Mouse (Mus musculus) kidney, embryonic 15.5 days (tissue): ENCODE measurements around the gene Pfn3. TPM values are rescaled to one million over a fixed set of nuclear protein-coding genes. Genes with fewer than 3 reads are reported as not detected.

Source experiments
- ATAC-seq: fragments of 200-750 bp; cut with Nextera tagmentation; replicated peaks from 2 replicates; pipeline ENCODE4 v1.8.0; 2017; ENCODE audit warnings: moderate TSS enrichment; ENCODE audit not compliant: low FRiP score
- H3K27ac ChIP-seq: fragments of 300-500 bp; sonication (generic); 2 replicates; pipeline ENCODE4 v1.5.1; 2015; ENCODE audit warnings: mild to moderate bottlenecking, inconsistent platforms
- H3K27me3 ChIP-seq: fragments of 300-500 bp; sonication (generic); 2 replicates; pipeline ENCODE4 v1.6.1; 2015; ENCODE audit warnings: inconsistent platforms
- H3K36me3 ChIP-seq: fragments of 300-500 bp; sonication (generic); 2 replicates; pipeline ENCODE4 v1.6.1; 2015; ENCODE audit warnings: inconsistent platforms
- H3K4me1 ChIP-seq: fragments of 300-500 bp; sonication (generic); 2 replicates; pipeline ENCODE4 v1.6.1; 2015; ENCODE audit warnings: inconsistent platforms
- H3K4me2 ChIP-seq: fragments of 300-500 bp; sonication (generic); 2 replicates; pipeline ENCODE4 v1.6.1; 2015; ENCODE audit warnings: moderate library complexity, mild to moderate bottlenecking, inconsistent platforms
- H3K4me3 ChIP-seq: fragments of 300-500 bp; sonication (generic); replicated peaks from 2 replicates; pipeline ENCODE4 v1.5.1; 2015; ENCODE audit warnings: mild to moderate bottlenecking, inconsistent platforms
- H3K9ac ChIP-seq: fragments of 300-500 bp; sonication (generic); 2 replicates; pipeline ENCODE4 v1.6.1; 2015; ENCODE audit warnings: mild to moderate bottlenecking, inconsistent platforms
- H3K9me3 ChIP-seq: fragments of 300-500 bp; sonication (generic); replicated peaks from 2 replicates; pipeline ENCODE4 v1.6.1; 2016; ENCODE audit warnings: inconsistent platforms
- WGBS: fragments of 180-500 bp; shearing (Covaris S2); methylation state at CpG from one replicate; pipeline ENCODE4 v1.1.7; 2015; ENCODE audit warnings: mixed read lengths; 5-methylcytosine and 5-hydroxymethylcytosine counted together
- microRNA-seq: library from miRNA; unstranded; fragments of <30 nt; microRNA quantifications from one replicate; pipeline ENCODE4, GENCODE M21; 2016
- polyA plus RNA-seq: library from polyadenylated mRNA; unstranded; fragments of >200 nt; fragmentation: Nextera tagmentation; extraction: Ambion mirVana; gene quantifications from 2 replicates; pipeline ENCODE4 v1.2.1, GENCODE M21; 2015

Gene Pfn3
- polyA plus RNA-seq, 1 experiment from 2014 or later: not detected

- no peak overlapping the region for H3K9ac ChIP-seq
- H3K27me3 ChIP-seq: peaks cover 63% of the 10 kb centered on the region
- ATAC-seq: no peak
- no peak overlapping the region for H3K4me2 ChIP-seq
- H3K4me3 ChIP-seq: no peak overlapping the region
- WGBS: 73% methylated on average over 2 of the region's 2 CpGs
- H3K4me1 ChIP-seq: peaks cover 15% of the 10 kb centered on the region
- H3K27ac ChIP-seq: no peak overlapping the region
- H3K9me3 ChIP-seq: no peaks in the 10 kb centered on the region
- no peaks in the 10 kb centered on the region for H3K36me3 ChIP-seq
These were observed 39.2 kb downstream of the Pfn3 start for GRCm38 (mm10) chr13:55375877-55376276.

- Histone ChIP-seq H3K9me3 (no peaks in the 10 kb centered on the region), H3K4me2 (no peak overlapping the region), H3K27ac (no peak overlapping the region), H3K36me3 (no peaks in the 10 kb centered on the region), H3K4me1 (peaks cover 17% of the 10 kb centered on the region), H3K27me3 (peaks cover 48% of the 10 kb centered on the region), H3K9ac (no peak overlapping the region), H3K4me3 (no peak overlapping the region)
- no peak for ATAC-seq
- WGBS: 57% methylated on average over 6 of the region's 6 CpGs
These were observed 40.7 kb downstream of the Pfn3 start for GRCm38 (mm10) chr13:55374206-55374924.

- no peak for ATAC-seq
- Histone ChIP-seq H3K9me3 (no peaks in the 10 kb centered on the region), H3K9ac (no peak overlapping the region), H3K4me3 (no peak overlapping the region), H3K27ac (no peak overlapping the region), H3K36me3 (no peaks in the 10 kb centered on the region), H3K4me2 (no peak overlapping the region), H3K27me3 (peaks cover 31% of the 10 kb centered on the region), H3K4me1 (peaks cover 12% of the 10 kb centered on the region; the same call in 1 of the 2 replicates)
- WGBS: 63% methylated on average over 5 of the region's 5 CpGs
These were observed 43.3 kb downstream of the Pfn3 start for GRCm38 (mm10) chr13:55371740-55372139.

- Histone ChIP-seq H3K9ac (no peak overlapping the region), H3K4me2 (no peak overlapping the region), H3K27ac (no peak overlapping the region), H3K4me1 (peaks cover 12% of the 10 kb centered on the region; the same call in 1 of the 2 replicates), H3K36me3 (no peaks in the 10 kb centered on the region), H3K9me3 (no peaks in the 10 kb centered on the region), H3K4me3 (no peak overlapping the region), H3K27me3 (peaks cover 31% of the 10 kb centered on the region)
- 69% methylated on average over 8 of the region's 8 CpGs for WGBS
- no peak for ATAC-seq
These were observed 43.9 kb downstream of the Pfn3 start for GRCm38 (mm10) chr13:55371007-55371681.

- Histone ChIP-seq H3K36me3 (no peaks in the 10 kb centered on the region), H3K27ac (no peak overlapping the region), H3K9ac (no peak overlapping the region), H3K4me3 (no peak overlapping the region), H3K9me3 (no peaks in the 10 kb centered on the region), H3K4me2 (peak overlapping the region; percentile 41; the same call in 1 of the 2 replicates), H3K4me1 (peaks cover 8% of the 10 kb centered on the region; the same call in 1 of the 2 replicates), H3K27me3 (peaks cover 26% of the 10 kb centered on the region)
- WGBS: 45% methylated on average over 3 of the region's 3 CpGs
- no peak for ATAC-seq
These were observed 44.8 kb downstream of the Pfn3 start for GRCm38 (mm10) chr13:55370234-55370633.

GRCm38 (mm10) chr13:55369531-55370114, 45.4 kb downstream of the Pfn3 start, which contains the start of gene Rgs14:
Gene Rgs14 (plus strand): TSS chr13:55369732.
- WGBS: 60% methylated on average over 13 of the region's 13 CpGs
- Histone ChIP-seq H3K9me3 (no peaks in the 10 kb centered on the region), H3K4me2 (peak within 1 kb of the TSS; percentile 41), H3K4me1 (peaks cover 8% of the 10 kb centered on the region; the same call in 1 of the 2 replicates), H3K36me3 (no peaks in the 10 kb centered on the region), H3K27me3 (peaks cover 26% of the 10 kb centered on the region), H3K27ac (no peak within 1 kb of the TSS), H3K9ac (no peak within 1 kb of the TSS), H3K4me3 (peak within 1 kb of the TSS; percentile 19)
- ATAC-seq: 0 out of 2 replicates have a peak, but pooled peaks have one; percentile 29

- ATAC-seq: no peak
- Histone ChIP-seq H3K4me1 (peaks cover 8% of the 10 kb centered on the region; the same call in 1 of the 2 replicates), H3K36me3 (no peaks in the 10 kb centered on the region), H3K4me2 (no peak overlapping the region), H3K9ac (no peak overlapping the region), H3K27me3 (peaks cover 18% of the 10 kb centered on the region), H3K9me3 (no peaks in the 10 kb centered on the region), H3K27ac (no peak overlapping the region), H3K4me3 (no peak overlapping the region)
- WGBS: 86% methylated on average over 7 of the region's 7 CpGs
These were observed 46.6 kb downstream of the Pfn3 start for GRCm38 (mm10) chr13:55368401-55368800.

Small RNAs within 50 kb of the gene (microRNA-seq; reads per million reads assigned to microRNA genes)
- not detected for gene Mir6943

Other genes with a start within 250 kb of the Pfn3 start
- 65.1 and 66.9 TPM in 2 replicates for gene Nsd1, start 205.4 kb downstream of the Pfn3 start, polyA plus RNA-seq
- gene Prelid1, start 94.7 kb downstream of the Pfn3 start, polyA plus RNA-seq: 439 and 464 TPM in 2 replicates
- gene Rab24, start 93.3 kb downstream of the Pfn3 start, polyA plus RNA-seq: 81.9 and 87.7 TPM in 2 replicates
- gene Mxd3, start 85.4 kb downstream of the Pfn3 start, polyA plus RNA-seq: 26.8 and 31.0 TPM in 2 replicates
- 115 and 118 TPM in 2 replicates for gene Lman2, start 52.4 kb downstream of the Pfn3 start, polyA plus RNA-seq
- 1.1 and 1.3 TPM in 2 replicates for gene Rgs14, start 45.5 kb downstream of the Pfn3 start, polyA plus RNA-seq
- 163 and 180 TPM in 2 replicates for gene Slc34a1, start 17.0 kb downstream of the Pfn3 start, polyA plus RNA-seq
- gene F12, start 11.6 kb upstream of the Pfn3 start, polyA plus RNA-seq: 0.59 and 2.1 TPM in 2 replicates
- 41.6 and 45.9 TPM in 2 replicates for gene Grk6, start 29.8 kb upstream of the Pfn3 start, polyA plus RNA-seq
- gene Prr7, start 49.0 kb upstream of the Pfn3 start, polyA plus RNA-seq: 0.70 and 0.75 TPM in 2 replicates
- gene Dbn1, start 72.9 kb upstream of the Pfn3 start, polyA plus RNA-seq: 168 and 193 TPM in 2 replicates
- 141 and 169 TPM in 2 replicates for gene Pdlim7, start 98.4 kb upstream of the Pfn3 start, polyA plus RNA-seq
- 2.9 and 3.0 TPM in 2 replicates for gene Dok3, start 114.1 kb upstream of the Pfn3 start, polyA plus RNA-seq
- gene Ddx41, start 121.4 kb upstream of the Pfn3 start, polyA plus RNA-seq: 80.4 and 87.4 TPM in 2 replicates
- gene Fam193b, start 155.9 kb upstream of the Pfn3 start, polyA plus RNA-seq: 35.1 and 43.2 TPM in 2 replicates
- gene Tmed9, start 158.5 kb upstream of the Pfn3 start, polyA plus RNA-seq: 160 and 246 TPM in 2 replicates
- gene B4galt7, start 184.7 kb upstream of the Pfn3 start, polyA plus RNA-seq: 25.9 and 28.9 TPM in 2 replicates
- 55.2 and 60.7 TPM in 2 replicates for gene Caml, start 207.8 kb upstream of the Pfn3 start, polyA plus RNA-seq
- gene Ddx46, start 219.8 kb upstream of the Pfn3 start, polyA plus RNA-seq: 38.0 and 38.7 TPM in 2 replicates